Mouse (Mus musculus): Measurements from ENCODE around the gene Tmco2. TPM values are rescaled to one million over a fixed set of nuclear protein-coding genes. Genes with fewer than 3 reads are reported as not detected.
A peak's percentile ranks its signal among the peaks of the same experiment; 100 is the strongest.

Tmco2 gene
- not detected in 2 replicates for polyA plus RNA-seq (2012)

- Histone ChIP-seq H3K27me3 (ENCODE audit: control insufficient read depth) (no peaks in the 10 kb centered on the region), H3K4me1 (ENCODE audit: control insufficient read depth) (no peaks in the 10 kb centered on the region), H3K36me3 (ENCODE audit: control insufficient read depth) (no peaks in the 10 kb centered on the region), H3K4me3 (replicated peaks) (no peak within 1 kb of the TSS), H3K9me3 (ENCODE audit: control insufficient read depth, low read length) (no peaks in the 10 kb centered on the region)
- TF ChIP-seq GATA1 (IDR thresholded peaks at IDR 0.05; ENCODE audit: low read length): no peak
- TF ChIP-seq TAL1 (IDR thresholded peaks at IDR 0.05; ENCODE audit: low read length): no peak
Measured at GRCm38 (mm10) chr4:121109126-121109525, at the start of gene Tmco2. Gene Tmco2 (minus strand): TSS chr4:121109226.

GRCm38 (mm10) chr4:121103304-121103703, 5.7 kb downstream of the Tmco2 start:
- Histone ChIP-seq H3K27me3 (ENCODE audit: control insufficient read depth) (no peaks in the 10 kb centered on the region), H3K36me3 (ENCODE audit: control insufficient read depth) (no peaks in the 10 kb centered on the region), H3K4me3 (replicated peaks) (no peak overlapping the region), H3K9me3 (ENCODE audit: control insufficient read depth, low read length) (no peaks in the 10 kb centered on the region), H3K4me1 (ENCODE audit: control insufficient read depth) (peaks cover 3% of the 10 kb centered on the region)
- TF ChIP-seq TAL1 (IDR thresholded peaks at IDR 0.05; ENCODE audit: low read length) (no peak), GATA1 (IDR thresholded peaks at IDR 0.05; ENCODE audit: low read length) (no peak)

- no peaks in the 10 kb centered on the region for H3K27me3 ChIP-seq (ENCODE audit: control insufficient read depth)
- H3K36me3 ChIP-seq (ENCODE audit: control insufficient read depth): peaks cover 28% of the 10 kb centered on the region
- H3K4me3 ChIP-seq (replicated peaks): peak within 1 kb of the TSS; percentile 68
- H3K4me1 ChIP-seq (ENCODE audit: control insufficient read depth): peaks cover 21% of the 10 kb centered on the region
- H3K9me3 ChIP-seq (ENCODE audit: control insufficient read depth, low read length): peaks cover 2% of the 10 kb centered on the region
- TF ChIP-seq GATA1 (IDR thresholded peaks at IDR 0.05; ENCODE audit: low read length) (no peak), TAL1 (IDR thresholded peaks at IDR 0.05; ENCODE audit: low read length) (no peak)
Measured at GRCm38 (mm10) chr4:121097650-121098378, 11.2 kb downstream of the Tmco2 start, which contains the start of gene Zmpste24. Gene Zmpste24 (minus strand): TSS chr4:121098241.

DNA sequence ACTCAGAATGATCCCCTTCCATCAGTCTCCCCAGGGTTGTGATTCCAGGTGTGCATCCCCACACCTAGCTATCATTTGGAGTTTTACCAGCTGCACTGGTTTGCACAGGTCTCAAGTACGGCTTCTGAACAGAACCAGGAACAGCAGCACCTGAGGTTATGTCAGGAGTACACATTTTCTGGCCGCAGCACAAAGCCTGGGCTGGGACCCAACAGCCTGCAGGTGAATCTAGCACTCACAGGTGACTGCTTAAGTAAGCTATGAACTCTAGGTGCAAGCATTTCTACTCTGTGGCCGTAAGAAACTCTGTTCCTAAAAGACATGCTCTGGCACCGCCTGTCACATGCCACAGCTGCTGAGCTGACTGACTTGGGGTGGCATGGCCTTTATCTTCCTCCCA, 18.8 kb downstream of the Tmco2 start:
- H3K4me3 ChIP-seq (replicated peaks): no peak overlapping the region
- H3K27me3 ChIP-seq (ENCODE audit: control insufficient read depth): no peaks in the 10 kb centered on the region
- peaks cover 2% of the 10 kb centered on the region for H3K9me3 ChIP-seq (ENCODE audit: control insufficient read depth, low read length)
- peaks cover 83% of the 10 kb centered on the region for H3K36me3 ChIP-seq (ENCODE audit: control insufficient read depth)
- peaks cover under 1% of the 10 kb centered on the region; the same call in 1 of the 2 replicates for H3K4me1 ChIP-seq (ENCODE audit: control insufficient read depth)
- TF ChIP-seq GATA1 (IDR thresholded peaks at IDR 0.05; ENCODE audit: low read length) (no peak), TAL1 (IDR thresholded peaks at IDR 0.05; ENCODE audit: low read length) (no peak)

DNA sequence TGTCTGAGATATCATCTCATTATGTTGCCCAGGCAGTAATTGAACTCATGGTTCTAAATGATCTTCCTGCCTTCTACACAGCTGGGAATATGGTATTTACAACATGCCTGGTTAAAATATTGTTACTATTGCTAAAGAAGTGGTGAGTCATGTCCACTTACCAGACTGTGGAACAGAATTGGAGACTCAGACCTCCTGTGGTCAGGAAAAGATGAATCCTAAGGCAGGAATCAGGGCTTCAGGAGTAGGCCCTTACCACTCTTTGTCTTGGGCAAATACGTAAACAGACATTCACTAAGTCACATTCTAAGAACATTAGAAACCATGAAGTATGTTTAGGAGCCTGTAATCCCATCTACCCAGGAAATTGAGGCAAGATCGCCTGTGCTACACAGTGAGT, 20.3 kb downstream of the Tmco2 start:
- no peaks in the 10 kb centered on the region for H3K27me3 ChIP-seq (ENCODE audit: control insufficient read depth)
- TF ChIP-seq GATA1 (IDR thresholded peaks at IDR 0.05; ENCODE audit: low read length) (no peak), TAL1 (IDR thresholded peaks at IDR 0.05; ENCODE audit: low read length) (no peak)
- peaks cover 77% of the 10 kb centered on the region for H3K36me3 ChIP-seq (ENCODE audit: control insufficient read depth)

GRCm38 (mm10) chr4:121084506-121084905, 24.5 kb downstream of the Tmco2 start:
- Histone ChIP-seq H3K27me3 (ENCODE audit: control insufficient read depth) (no peaks in the 10 kb centered on the region), H3K4me1 (ENCODE audit: control insufficient read depth) (no peaks in the 10 kb centered on the region), H3K36me3 (ENCODE audit: control insufficient read depth) (peaks cover 75% of the 10 kb centered on the region), H3K9me3 (ENCODE audit: control insufficient read depth, low read length) (no peaks in the 10 kb centered on the region), H3K4me3 (replicated peaks) (no peak overlapping the region)
- TF ChIP-seq GATA1 (IDR thresholded peaks at IDR 0.05; ENCODE audit: low read length): no peak
- TF ChIP-seq TAL1 (IDR thresholded peaks at IDR 0.05; ENCODE audit: low read length): no peak

More for the DNA sequence above, 20.3 kb downstream of the Tmco2 start:
- Histone ChIP-seq H3K4me1 (ENCODE audit: control insufficient read depth) (no peaks in the 10 kb centered on the region; the same call in 1 of the 2 replicates), H3K9me3 (ENCODE audit: control insufficient read depth, low read length) (peaks cover 2% of the 10 kb centered on the region), H3K4me3 (replicated peaks) (no peak overlapping the region)

DNA sequence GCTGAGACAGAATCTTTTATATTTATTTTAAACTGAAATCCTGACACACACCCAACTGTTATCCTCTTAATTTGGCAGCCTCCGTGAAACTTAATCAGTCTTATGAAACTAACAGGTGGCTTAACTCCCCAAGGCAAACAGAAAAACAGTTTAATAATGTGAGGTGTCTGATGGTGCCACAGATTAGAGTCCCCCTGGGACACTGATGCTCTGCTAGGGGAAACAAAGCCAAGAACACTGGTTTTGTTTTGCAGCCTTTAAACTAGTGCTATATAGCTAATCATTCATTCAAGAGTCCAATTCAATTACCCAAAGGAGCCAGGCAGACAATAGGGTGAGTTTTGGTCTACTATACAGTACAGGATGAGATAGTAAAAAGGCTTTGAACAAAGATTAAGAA, 28.6 kb downstream of the Tmco2 start:
- Histone ChIP-seq H3K4me3 (replicated peaks) (no peak overlapping the region), H3K27me3 (ENCODE audit: control insufficient read depth) (no peaks in the 10 kb centered on the region), H3K36me3 (ENCODE audit: control insufficient read depth) (peaks cover 76% of the 10 kb centered on the region), H3K4me1 (ENCODE audit: control insufficient read depth) (no peaks in the 10 kb centered on the region), H3K9me3 (ENCODE audit: control insufficient read depth, low read length) (no peaks in the 10 kb centered on the region)
- TF ChIP-seq TAL1 (IDR thresholded peaks at IDR 0.05; ENCODE audit: low read length): no peak
- no peak for TF ChIP-seq GATA1 (IDR thresholded peaks at IDR 0.05; ENCODE audit: low read length)

- Histone ChIP-seq H3K9me3 (ENCODE audit: control insufficient read depth, low read length) (no peaks in the 10 kb centered on the region), H3K4me1 (ENCODE audit: control insufficient read depth) (no peaks in the 10 kb centered on the region), H3K4me3 (replicated peaks) (no peak overlapping the region), H3K27me3 (ENCODE audit: control insufficient read depth) (no peaks in the 10 kb centered on the region), H3K36me3 (ENCODE audit: control insufficient read depth) (peaks cover 74% of the 10 kb centered on the region)
- TF ChIP-seq GATA1 (IDR thresholded peaks at IDR 0.05; ENCODE audit: low read length) (no peak), TAL1 (IDR thresholded peaks at IDR 0.05; ENCODE audit: low read length) (no peak)
Measured at GRCm38 (mm10) chr4:121077915-121078646, 30.9 kb downstream of the Tmco2 start.

- TF ChIP-seq TAL1 (IDR thresholded peaks at IDR 0.05; ENCODE audit: low read length): no peak
- TF ChIP-seq GATA1 (IDR thresholded peaks at IDR 0.05; ENCODE audit: low read length): no peak
- no peaks in the 10 kb centered on the region for H3K27me3 ChIP-seq (ENCODE audit: control insufficient read depth)
- H3K36me3 ChIP-seq (ENCODE audit: control insufficient read depth): peaks cover 52% of the 10 kb centered on the region
- no peak overlapping the region for H3K4me3 ChIP-seq (replicated peaks)
- no peaks in the 10 kb centered on the region for H3K4me1 ChIP-seq (ENCODE audit: control insufficient read depth)
- no peaks in the 10 kb centered on the region for H3K9me3 ChIP-seq (ENCODE audit: control insufficient read depth, low read length)
Measured at GRCm38 (mm10) chr4:121074250-121074649, 34.8 kb downstream of the Tmco2 start.
